Mouse (Mus musculus): ENCODE measurements at regions not wholly inside any gene's neighbourhood (a gene's known extent, or its start where the extent isn't known, plus 50 kb on each side); places are given as distances from the start of the nearest gene placed in this dataset.

- Histone ChIP-seq H3K79me2 (ENCODE audit: control insufficient read depth, insufficient read depth, low read length) (no peaks in the 10 kb centered on the region), H3K4me3 (ENCODE audit: insufficient read depth, low read depth, low read length) (no peak overlapping the region), H3K4me1 (ENCODE audit: control insufficient read depth, insufficient read depth, low read length) (no peaks in the 10 kb centered on the region), H3K9ac (ENCODE audit: low read depth, low read length) (no peak overlapping the region), H3K27ac (replicated peaks; ENCODE audit: insufficient read depth, low read depth, low read length) (no peak overlapping the region), H3K36me3 (ENCODE audit: control insufficient read depth, insufficient read depth, low read length) (no peaks in the 10 kb centered on the region), H3K27me3 (ENCODE audit: control insufficient read depth, insufficient read depth, low read length) (no peaks in the 10 kb centered on the region)
- TF ChIP-seq CTCF (IDR thresholded peaks at IDR 0.05; ENCODE audit: low read depth, low read length), result no peak
- TF ChIP-seq POLR2A (IDR thresholded peaks at IDR 0.05; ENCODE audit: extremely low read depth, insufficient read depth, low read length), result no peak
- DNase-seq (ENCODE audit: extremely low read depth, low read depth, low spot score), result no peak
These were observed 1031.7 kb downstream of the Lrfn5 start for GRCm38 (mm10) chr12:62554622-62555021.

GRCm38 (mm10) chr12:62563799-62564198 lies 1040.8 kb downstream of the Lrfn5 start:
- no peak for TF ChIP-seq CTCF (IDR thresholded peaks at IDR 0.05; ENCODE audit: low read depth, low read length)
- no peak for TF ChIP-seq POLR2A (IDR thresholded peaks at IDR 0.05; ENCODE audit: extremely low read depth, insufficient read depth, low read length)
- WGBS, result 41% methylated on average over 5 of the region's 5 CpGs
- Histone ChIP-seq H3K27ac (replicated peaks; ENCODE audit: insufficient read depth, low read depth, low read length) (no peak overlapping the region), H3K36me3 (ENCODE audit: control insufficient read depth, insufficient read depth, low read length) (no peaks in the 10 kb centered on the region), H3K27me3 (ENCODE audit: control insufficient read depth, insufficient read depth, low read length) (no peaks in the 10 kb centered on the region), H3K79me2 (ENCODE audit: control insufficient read depth, insufficient read depth, low read length) (no peaks in the 10 kb centered on the region), H3K4me3 (ENCODE audit: insufficient read depth, low read depth, low read length) (no peak overlapping the region), H3K4me1 (ENCODE audit: control insufficient read depth, insufficient read depth, low read length) (no peaks in the 10 kb centered on the region), H3K9ac (ENCODE audit: low read depth, low read length) (no peak overlapping the region)
- peak; percentile 12 for DNase-seq (ENCODE audit: extremely low read depth, low read depth, low spot score)
